Mouse (Mus musculus): ENCODE results near the gene Ppp1r37. TPM values are rescaled to one million over a fixed set of nuclear protein-coding genes. Genes with fewer than 3 reads are reported as not detected.

The Ppp1r37 gene
- polyA plus RNA-seq, 1 experiment from 2014 or later: 42.3 TPM

- no peak overlapping the region for H3K4me3 ChIP-seq (replicated peaks)
- peaks cover 31% of the 10 kb centered on the region for H3K4me1 ChIP-seq
- H3K9me3 ChIP-seq (replicated peaks): no peaks in the 10 kb centered on the region
- no peak overlapping the region for H3K9ac ChIP-seq (replicated peaks)
- H3K36me3 ChIP-seq: peaks cover 18% of the 10 kb centered on the region; the same call in 1 of the 2 replicates
- 39% methylated on average over 2 of the region's 2 CpGs for WGBS
- H3K27ac ChIP-seq (replicated peaks): no peak overlapping the region
- H3K27me3 ChIP-seq (replicated peaks): no peaks in the 10 kb centered on the region
- ATAC-seq (ENCODE audit: low FRiP score): no peak
- H3K4me2 ChIP-seq: no peak overlapping the region
Observed at GRCm38 (mm10) chr7:19552443-19552842, 10.4 kb downstream of the Ppp1r37 start.

GRCm38 (mm10) chr7:19551634-19552033 lies 11.2 kb downstream of the Ppp1r37 start:
- Histone ChIP-seq H3K27me3 (replicated peaks) (no peaks in the 10 kb centered on the region), H3K4me2 (no peak overlapping the region), H3K4me3 (replicated peaks) (no peak overlapping the region), H3K9me3 (replicated peaks) (no peaks in the 10 kb centered on the region), H3K4me1 (peaks cover 30% of the 10 kb centered on the region), H3K9ac (replicated peaks) (no peak overlapping the region), H3K36me3 (peaks cover 18% of the 10 kb centered on the region; the same call in 1 of the 2 replicates), H3K27ac (replicated peaks) (no peak overlapping the region)
- WGBS: 63% methylated on average over 5 of the region's 5 CpGs
- no peak for ATAC-seq (ENCODE audit: low FRiP score)

GRCm38 (mm10) chr7:19549394-19549793 lies 13.5 kb downstream of the Ppp1r37 start:
- peaks cover 33% of the 10 kb centered on the region for H3K4me1 ChIP-seq

GRCm38 (mm10) chr7:19547344-19547969 lies 15.4 kb downstream of the Ppp1r37 start:
- 68% methylated on average over 2 of the region's 2 CpGs for WGBS
- 0 out of 2 replicates have a peak, but pooled peaks cover 1% of the 10 kb centered on the region for H3K36me3 ChIP-seq
- H3K4me3 ChIP-seq (replicated peaks): no peak overlapping the region

More at GRCm38 (mm10) chr7:19549394-19549793, 13.5 kb downstream of the Ppp1r37 start:
- Histone ChIP-seq H3K9me3 (replicated peaks) (no peaks in the 10 kb centered on the region), H3K27ac (replicated peaks) (no peak overlapping the region), H3K4me2 (no peak overlapping the region), H3K27me3 (replicated peaks) (no peaks in the 10 kb centered on the region), H3K4me3 (replicated peaks) (no peak overlapping the region), H3K36me3 (peaks cover 8% of the 10 kb centered on the region; the same call in 1 of the 2 replicates), H3K9ac (replicated peaks) (no peak overlapping the region)
- WGBS: 92% methylated on average over 10 of the region's 10 CpGs
- ATAC-seq (ENCODE audit: low FRiP score): no peak

GRCm38 (mm10) chr7:19546007-19546406 lies 16.9 kb downstream of the Ppp1r37 start:
- Histone ChIP-seq H3K4me2 (no peak overlapping the region), H3K9me3 (replicated peaks) (no peaks in the 10 kb centered on the region), H3K4me3 (replicated peaks) (no peak overlapping the region), H3K4me1 (peaks cover 40% of the 10 kb centered on the region), H3K9ac (replicated peaks) (no peak overlapping the region), H3K27ac (replicated peaks) (no peak overlapping the region), H3K27me3 (replicated peaks) (no peaks in the 10 kb centered on the region), H3K36me3 (no peaks in the 10 kb centered on the region)
- WGBS: 69% methylated on average over 3 of the region's 3 CpGs
- no peak for ATAC-seq (ENCODE audit: low FRiP score)

More at GRCm38 (mm10) chr7:19547344-19547969, 15.4 kb downstream of the Ppp1r37 start:
- peaks cover 31% of the 10 kb centered on the region for H3K4me1 ChIP-seq
- H3K9ac ChIP-seq (replicated peaks): no peak overlapping the region
- no peaks in the 10 kb centered on the region for H3K27me3 ChIP-seq (replicated peaks)
- no peak overlapping the region for H3K4me2 ChIP-seq
- H3K9me3 ChIP-seq (replicated peaks): no peaks in the 10 kb centered on the region
- no peak for ATAC-seq (ENCODE audit: low FRiP score)
- H3K27ac ChIP-seq (replicated peaks): no peak overlapping the region

- Histone ChIP-seq H3K27ac (replicated peaks) (no peak overlapping the region), H3K36me3 (no peaks in the 10 kb centered on the region), H3K9me3 (replicated peaks) (no peaks in the 10 kb centered on the region), H3K4me2 (no peak overlapping the region), H3K9ac (replicated peaks) (no peak overlapping the region), H3K4me3 (replicated peaks) (no peak overlapping the region), H3K27me3 (replicated peaks) (no peaks in the 10 kb centered on the region), H3K4me1 (peaks cover 39% of the 10 kb centered on the region)
- 62% methylated on average over 6 of the region's 6 CpGs for WGBS
- ATAC-seq (ENCODE audit: low FRiP score): no peak
Observed at GRCm38 (mm10) chr7:19543584-19543983, 19.3 kb downstream of the Ppp1r37 start.

GRCm38 (mm10) chr7:19542155-19542691 lies 20.7 kb downstream of the Ppp1r37 start:
- peak; percentile 71 for ATAC-seq (ENCODE audit: low FRiP score)
- Histone ChIP-seq H3K9me3 (replicated peaks) (no peaks in the 10 kb centered on the region), H3K27ac (replicated peaks) (peak overlapping the region; percentile 56), H3K36me3 (no peaks in the 10 kb centered on the region), H3K4me3 (replicated peaks) (no peak overlapping the region), H3K27me3 (replicated peaks) (no peaks in the 10 kb centered on the region), H3K4me2 (no peak overlapping the region), H3K9ac (replicated peaks) (no peak overlapping the region), H3K4me1 (peaks cover 35% of the 10 kb centered on the region)
- 54% methylated on average over 8 of the region's 8 CpGs for WGBS

GRCm38 (mm10) chr7:19541681-19542154 lies 21.2 kb downstream of the Ppp1r37 start:
- peaks cover 34% of the 10 kb centered on the region for H3K4me1 ChIP-seq
- no peaks in the 10 kb centered on the region for H3K27me3 ChIP-seq (replicated peaks)
- WGBS: 62% methylated on average over 7 of the region's 7 CpGs
- no peak overlapping the region for H3K4me2 ChIP-seq
- no peak for ATAC-seq (ENCODE audit: low FRiP score)
- H3K27ac ChIP-seq (replicated peaks): peak overlapping the region; percentile 56; the same call in 1 of the 2 replicates
- no peaks in the 10 kb centered on the region for H3K36me3 ChIP-seq
- no peaks in the 10 kb centered on the region for H3K9me3 ChIP-seq (replicated peaks)
- H3K9ac ChIP-seq (replicated peaks): no peak overlapping the region
- no peak overlapping the region for H3K4me3 ChIP-seq (replicated peaks)

GRCm38 (mm10) chr7:19540771-19541566 lies 21.9 kb downstream of the Ppp1r37 start:
- H3K9me3 ChIP-seq (replicated peaks): no peaks in the 10 kb centered on the region
- H3K4me1 ChIP-seq: peaks cover 34% of the 10 kb centered on the region
- H3K27ac ChIP-seq (replicated peaks): no peak overlapping the region
- no peaks in the 10 kb centered on the region for H3K27me3 ChIP-seq (replicated peaks)
- H3K9ac ChIP-seq (replicated peaks): no peak overlapping the region
- no peak overlapping the region for H3K4me3 ChIP-seq (replicated peaks)
- no peak for ATAC-seq (ENCODE audit: low FRiP score)
- WGBS: 94% methylated on average over 2 of the region's 2 CpGs
- no peaks in the 10 kb centered on the region for H3K36me3 ChIP-seq
- H3K4me2 ChIP-seq: no peak overlapping the region

GRCm38 (mm10) chr7:19534676-19535075 lies 28.2 kb downstream of the Ppp1r37 start:
- no peak for ATAC-seq (ENCODE audit: low FRiP score)
- no peak overlapping the region for H3K4me2 ChIP-seq
- H3K36me3 ChIP-seq: peaks cover 50% of the 10 kb centered on the region
- no peak overlapping the region for H3K27ac ChIP-seq (replicated peaks)
- no peak overlapping the region for H3K9ac ChIP-seq (replicated peaks)
- H3K9me3 ChIP-seq (replicated peaks): no peaks in the 10 kb centered on the region
- H3K4me3 ChIP-seq (replicated peaks): no peak overlapping the region
- peaks cover 10% of the 10 kb centered on the region; the same call in 1 of the 2 replicates for H3K4me1 ChIP-seq
- H3K27me3 ChIP-seq (replicated peaks): no peaks in the 10 kb centered on the region
- WGBS: 93% methylated on average over 10 of the region's 10 CpGs

- H3K4me2 ChIP-seq: no peak overlapping the region
- peaks cover 8% of the 10 kb centered on the region; the same call in 1 of the 2 replicates for H3K4me1 ChIP-seq
- ATAC-seq (ENCODE audit: low FRiP score): no peak
- H3K27me3 ChIP-seq (replicated peaks): no peaks in the 10 kb centered on the region
- no peak overlapping the region for H3K4me3 ChIP-seq (replicated peaks)
- H3K36me3 ChIP-seq: peaks cover 59% of the 10 kb centered on the region
- no peak overlapping the region for H3K27ac ChIP-seq (replicated peaks)
- H3K9me3 ChIP-seq (replicated peaks): no peaks in the 10 kb centered on the region
- no peak overlapping the region for H3K9ac ChIP-seq (replicated peaks)
- WGBS: 80% methylated on average over 14 of the region's 14 CpGs
Observed at GRCm38 (mm10) chr7:19532240-19532639, 30.6 kb downstream of the Ppp1r37 start.
